Mouse (Mus musculus): ENCODE measurements around the gene Mettl25. TPM values are rescaled to one million over a fixed set of nuclear protein-coding genes. Genes with fewer than 3 reads are reported as not detected.

The Mettl25 gene
- total RNA-seq (2021), result 1 to 10 TPM; 7.1 to 7.5 TPM

- intact Hi-C loops (cut with DNase I), result no loop called here
These were observed at the start of gene Mettl25, which contains the start of gene Ccdc59 for GRCm38 (mm10) chr10:105840928-105841888. Gene Mettl25, minus strand, starts transcription at chr10:105841380. Gene Ccdc59, plus strand, starts transcription at chr10:105841067.

GRCm38 (mm10) chr10:105867312-105867711 lies 26.1 kb upstream of the Mettl25 start:
- intact Hi-C loops (cut with DNase I), result no loop called here
- no peak for DNase-seq

More at GRCm38 (mm10) chr10:105840928-105841888, at the start of gene Mettl25, which contains the start of gene Ccdc59:
- peak; percentile 98 to 99 for DNase-seq

GRCm38 (mm10) chr10:105851136-105851535 lies 10.0 kb upstream of the Mettl25 start:
- peak; percentile 9 to 16 for DNase-seq
- intact Hi-C loops (cut with DNase I), result no loop called here

GRCm38 (mm10) chr10:105850286-105850685 lies 9.1 kb upstream of the Mettl25 start:
- intact Hi-C loops (cut with DNase I), result no loop called here
- no peak for DNase-seq

- DNase-seq, result no peak
- intact Hi-C loops (cut with DNase I), result no loop called here
These were observed 1.4 kb upstream of the Mettl25 start for GRCm38 (mm10) chr10:105842574-105842973.

GRCm38 (mm10) chr10:105834627-105835228 lies 6.5 kb downstream of the Mettl25 start:
- intact Hi-C loops (cut with DNase I), result no loop called here
- DNase-seq, result peak; percentile 8 to 20

GRCm38 (mm10) chr10:105806259-105807010 lies 34.7 kb downstream of the Mettl25 start:
- DNase-seq, result no peak
- intact Hi-C loops (cut with DNase I), result no loop called here

GRCm38 (mm10) chr10:105803461-105803860 lies 37.7 kb downstream of the Mettl25 start:
- intact Hi-C loops (cut with DNase I), result no loop called here
- no peak for DNase-seq

GRCm38 (mm10) chr10:105802132-105802531 lies 39.0 kb downstream of the Mettl25 start:
- intact Hi-C loops (cut with DNase I), result no loop called here
- no peak for DNase-seq

- no peak for DNase-seq
- intact Hi-C loops (cut with DNase I), result no loop called here
These were observed 40.0 kb downstream of the Mettl25 start for GRCm38 (mm10) chr10:105801147-105801546.

- intact Hi-C loops (cut with DNase I), result no loop called here
- DNase-seq, result peak; percentile 27 to 46
These were observed 43.8 kb downstream of the Mettl25 start for GRCm38 (mm10) chr10:105797250-105797924.

GRCm38 (mm10) chr10:105793776-105794552 lies 47.2 kb downstream of the Mettl25 start:
- intact Hi-C loops (cut with DNase I), result no loop called here

GRCm38 (mm10) chr10:105788744-105789486 lies 52.3 kb downstream of the Mettl25 start:
- intact Hi-C loops (cut with DNase I), result no loop called here
- DNase-seq, result no peak

More at GRCm38 (mm10) chr10:105793776-105794552, 47.2 kb downstream of the Mettl25 start:
- DNase-seq, result no peak

- intact Hi-C loops (cut with DNase I), result no loop called here
- peak; percentile 45 to 62 for DNase-seq
These were observed 57.4 kb downstream of the Mettl25 start for GRCm38 (mm10) chr10:105783766-105784165.

GRCm38 (mm10) chr10:105774382-105774781 lies 66.8 kb downstream of the Mettl25 start:
- intact Hi-C loops (cut with DNase I), result loop anchor here (10.0 kb wide), 2 partner anchors 200 to 1790 kb away; partner anchors contain the start of gene Tmtc2
- DNase-seq, result peak; percentile 69 to 82

- intact Hi-C loops (cut with DNase I), result loop anchor here (10.0 kb wide), 2 partner anchors 198 to 1788 kb away; partner anchors contain the start of gene Tmtc2
- DNase-seq, result no peak
These were observed 68.3 kb downstream of the Mettl25 start for GRCm38 (mm10) chr10:105772821-105773302.

- intact Hi-C loops (cut with DNase I), result no loop called here
- DNase-seq, result no peak
These were observed 77.2 kb downstream of the Mettl25 start for GRCm38 (mm10) chr10:105763959-105764358.

GRCm38 (mm10) chr10:105760460-105760859 lies 80.7 kb downstream of the Mettl25 start:
- intact Hi-C loops (cut with DNase I), result no loop called here
- no peak for DNase-seq
